Mouse (Mus musculus): ENCODE data around the gene Med15. TPM values are rescaled to one million over a fixed set of nuclear protein-coding genes. Genes with fewer than 3 reads are reported as not detected.
"Not testable (repeated sequence)": the region's sequence is repeated elsewhere in the genome, so short reads cannot be mapped to it uniquely, and the experiment has no call there.

The Med15 gene
- polyA plus RNA-seq, 1 experiment from 2014 or later = 48.0 TPM

- 100% methylated on average over 1 of the region's 1 CpGs for WGBS
- no peak overlapping the region for H3K9ac ChIP-seq (replicated peaks)
- H3K27me3 ChIP-seq = peaks cover 19% of the 10 kb centered on the region
- no peak overlapping the region for H3K4me3 ChIP-seq
- no peak overlapping the region for H3K4me2 ChIP-seq (replicated peaks)
- no peak for ATAC-seq (ENCODE audit: low FRiP score, low read depth)
- peaks cover 29% of the 10 kb centered on the region for H3K4me1 ChIP-seq
- H3K9me3 ChIP-seq = no peaks in the 10 kb centered on the region
- H3K36me3 ChIP-seq = no peaks in the 10 kb centered on the region
- H3K27ac ChIP-seq (replicated peaks) = no peak overlapping the region
Observed at GRCm38 (mm10) chr16:17757756-17758155, 25.1 kb upstream of the Med15 start.

GRCm38 (mm10) chr16:17753686-17754085 is 21.0 kb upstream of the Med15 start:
- no peak overlapping the region for H3K4me3 ChIP-seq
- peaks cover under 1% of the 10 kb centered on the region; the same call in 1 of the 2 replicates for H3K4me1 ChIP-seq
- H3K9ac ChIP-seq (replicated peaks) = no peak overlapping the region
- H3K27ac ChIP-seq (replicated peaks) = no peak overlapping the region
- no peaks in the 10 kb centered on the region for H3K9me3 ChIP-seq
- ATAC-seq (ENCODE audit: low FRiP score, low read depth) = no peak
- no peaks in the 10 kb centered on the region for H3K36me3 ChIP-seq
- 52% methylated on average over 1 of the region's 1 CpGs for WGBS
- no peak overlapping the region for H3K4me2 ChIP-seq (replicated peaks)
- peaks cover 16% of the 10 kb centered on the region for H3K27me3 ChIP-seq

GRCm38 (mm10) chr16:17753001-17753400 is 20.3 kb upstream of the Med15 start:
- H3K4me3 ChIP-seq = no peak overlapping the region
- 39% methylated on average over 3 of the region's 3 CpGs for WGBS
- H3K4me2 ChIP-seq (replicated peaks) = no peak overlapping the region
- no peaks in the 10 kb centered on the region for H3K4me1 ChIP-seq
- H3K27me3 ChIP-seq = peaks cover 18% of the 10 kb centered on the region
- H3K36me3 ChIP-seq = no peaks in the 10 kb centered on the region
- no peak for ATAC-seq (ENCODE audit: low FRiP score, low read depth)
- H3K9me3 ChIP-seq = no peaks in the 10 kb centered on the region
- no peak overlapping the region for H3K27ac ChIP-seq (replicated peaks)
- H3K9ac ChIP-seq (replicated peaks) = no peak overlapping the region

GRCm38 (mm10) chr16:17745067-17745466 is 12.4 kb upstream of the Med15 start:
- H3K27me3 ChIP-seq = peaks cover 6% of the 10 kb centered on the region; the same call in 1 of the 2 replicates
- no peaks in the 10 kb centered on the region for H3K9me3 ChIP-seq
- no peak overlapping the region for H3K4me2 ChIP-seq (replicated peaks)
- no peak overlapping the region for H3K27ac ChIP-seq (replicated peaks)
- no peak for ATAC-seq (ENCODE audit: low FRiP score, low read depth)
- no peaks in the 10 kb centered on the region for H3K36me3 ChIP-seq
- H3K4me1 ChIP-seq = no peaks in the 10 kb centered on the region
- no peak overlapping the region for H3K4me3 ChIP-seq
- no peak overlapping the region for H3K9ac ChIP-seq (replicated peaks)
- 83% methylated on average over 2 of the region's 2 CpGs for WGBS

- Histone ChIP-seq H3K9ac (replicated peaks) (no peak overlapping the region), H3K27me3 (peaks cover 6% of the 10 kb centered on the region; the same call in 1 of the 2 replicates), H3K36me3 (no peaks in the 10 kb centered on the region), H3K4me1 (no peaks in the 10 kb centered on the region), H3K27ac (replicated peaks) (no peak overlapping the region), H3K4me2 (replicated peaks) (no peak overlapping the region), H3K9me3 (no peaks in the 10 kb centered on the region), H3K4me3 (no peak overlapping the region)
- ATAC-seq (ENCODE audit: low FRiP score, low read depth) = peak; percentile 38; the same call in 1 of the 2 replicates
- 3% methylated on average over 1 of the region's 1 CpGs for WGBS
Observed at GRCm38 (mm10) chr16:17744536-17744935, 11.8 kb upstream of the Med15 start.

- WGBS = 47% methylated on average over 4 of the region's 4 CpGs
- no peak overlapping the region for H3K4me2 ChIP-seq (replicated peaks)
- H3K9me3 ChIP-seq = no peaks in the 10 kb centered on the region
- H3K27ac ChIP-seq (replicated peaks) = no peak overlapping the region
- no peak overlapping the region for H3K4me3 ChIP-seq
- ATAC-seq (ENCODE audit: low FRiP score, low read depth) = no peak
- H3K36me3 ChIP-seq = no peaks in the 10 kb centered on the region
- 0 out of 2 replicates have a peak, but pooled peaks cover 2% of the 10 kb centered on the region for H3K27me3 ChIP-seq
- no peaks in the 10 kb centered on the region for H3K4me1 ChIP-seq
- H3K9ac ChIP-seq (replicated peaks) = no peak overlapping the region
Observed at GRCm38 (mm10) chr16:17743279-17743678, 10.6 kb upstream of the Med15 start.

GRCm38 (mm10) chr16:17742810-17743209 is 10.1 kb upstream of the Med15 start:
- Histone ChIP-seq H3K9ac (replicated peaks) (no peak overlapping the region), H3K9me3 (no peaks in the 10 kb centered on the region), H3K4me1 (no peaks in the 10 kb centered on the region), H3K4me2 (replicated peaks) (no peak overlapping the region), H3K27ac (replicated peaks) (no peak overlapping the region), H3K36me3 (no peaks in the 10 kb centered on the region), H3K27me3 (no peaks in the 10 kb centered on the region), H3K4me3 (no peak overlapping the region)
- 86% methylated on average over 1 of the region's 1 CpGs for WGBS
- no peak for ATAC-seq (ENCODE audit: low FRiP score, low read depth)

GRCm38 (mm10) chr16:17740080-17740479 is 7.4 kb upstream of the Med15 start:
- Histone ChIP-seq H3K4me2 (replicated peaks) (no peak overlapping the region), H3K4me1 (no peaks in the 10 kb centered on the region), H3K36me3 (no peaks in the 10 kb centered on the region), H3K9ac (replicated peaks) (no peak overlapping the region), H3K4me3 (no peak overlapping the region), H3K27me3 (peaks cover 3% of the 10 kb centered on the region; the same call in 1 of the 2 replicates), H3K9me3 (no peaks in the 10 kb centered on the region), H3K27ac (replicated peaks) (no peak overlapping the region)
- WGBS = 84% methylated on average over 4 of the region's 4 CpGs
- ATAC-seq (ENCODE audit: low FRiP score, low read depth) = no peak

GRCm38 (mm10) chr16:17736156-17736555 is 3.5 kb upstream of the Med15 start:
- Histone ChIP-seq H3K36me3 (no peaks in the 10 kb centered on the region), H3K4me1 (no peaks in the 10 kb centered on the region), H3K4me2 (replicated peaks) (no peak overlapping the region), H3K9ac (replicated peaks) (no peak overlapping the region), H3K9me3 (no peaks in the 10 kb centered on the region), H3K27me3 (peaks cover 7% of the 10 kb centered on the region), H3K27ac (replicated peaks) (no peak overlapping the region), H3K4me3 (no peak overlapping the region)
- no peak for ATAC-seq (ENCODE audit: low FRiP score, low read depth)
- 66% methylated on average over 4 of the region's 4 CpGs for WGBS

GRCm38 (mm10) chr16:17734872-17735271 is 2.2 kb upstream of the Med15 start:
- not testable (repeated sequence) for H3K9ac ChIP-seq (replicated peaks); H3K9me3 ChIP-seq; H3K4me3 ChIP-seq; H3K4me2 ChIP-seq (replicated peaks); H3K4me1 ChIP-seq; ATAC-seq (ENCODE audit: low FRiP score, low read depth); H3K36me3 ChIP-seq; H3K27me3 ChIP-seq; H3K27ac ChIP-seq (replicated peaks)
- WGBS = 84% methylated on average over 6 of the region's 6 CpGs

GRCm38 (mm10) chr16:17733646-17734045 is 955 bp upstream of the Med15 start:
- no peak overlapping the region for H3K4me3 ChIP-seq
- H3K9me3 ChIP-seq = no peaks in the 10 kb centered on the region
- peak overlapping the region; percentile 37; the same call in 1 of the 2 replicates for H3K4me2 ChIP-seq (replicated peaks)
- no peak overlapping the region for H3K27ac ChIP-seq (replicated peaks)
- H3K4me1 ChIP-seq = no peaks in the 10 kb centered on the region
- peaks cover 7% of the 10 kb centered on the region for H3K27me3 ChIP-seq
- no peaks in the 10 kb centered on the region for H3K36me3 ChIP-seq
- H3K9ac ChIP-seq (replicated peaks) = no peak overlapping the region; the same call in 1 of the 2 replicates
- no peak for ATAC-seq (ENCODE audit: low FRiP score, low read depth)
- WGBS = 63% methylated on average over 2 of the region's 2 CpGs

GRCm38 (mm10) chr16:17732431-17732830 is 260 bp downstream of the Med15 start:
- Histone ChIP-seq H3K4me2 (replicated peaks) (no peak overlapping the region), H3K9ac (replicated peaks) (no peak overlapping the region), H3K36me3 (no peaks in the 10 kb centered on the region), H3K4me1 (0 out of 2 replicates have a peak, but pooled peaks cover 3% of the 10 kb centered on the region), H3K9me3 (no peaks in the 10 kb centered on the region), H3K27me3 (peaks cover 7% of the 10 kb centered on the region), H3K4me3 (no peak overlapping the region), H3K27ac (replicated peaks) (no peak overlapping the region)
- WGBS = 71% methylated on average over 6 of the region's 6 CpGs
- ATAC-seq (ENCODE audit: low FRiP score, low read depth) = no peak

- Histone ChIP-seq H3K4me1 (0 out of 2 replicates have a peak, but pooled peaks cover 3% of the 10 kb centered on the region), H3K9me3 (no peaks in the 10 kb centered on the region), H3K9ac (replicated peaks) (no peak overlapping the region), H3K27ac (replicated peaks) (no peak overlapping the region), H3K4me2 (replicated peaks) (no peak overlapping the region), H3K27me3 (peaks cover 7% of the 10 kb centered on the region), H3K4me3 (no peak overlapping the region), H3K36me3 (no peaks in the 10 kb centered on the region)
- WGBS = 51% methylated on average over 3 of the region's 3 CpGs
- no peak for ATAC-seq (ENCODE audit: low FRiP score, low read depth)
Observed at GRCm38 (mm10) chr16:17732021-17732420, 670 bp downstream of the Med15 start.

Data from midbrain, embryonic 12.5 days (tissue).